Mouse (Mus musculus) layer of hippocampus, postnatal 36 days (tissue): Measurements from ENCODE around the gene Drp2. TPM values are rescaled to one million over a fixed set of nuclear protein-coding genes. Genes with fewer than 3 reads are reported as not detected.

ENCODE experiments used
- total RNA-seq, 2 experiments: library from RNA; stranded (reverse); gene quantifications; 2 replicates each; pipeline ENCODE4 v1.2.3; 2021

The Drp2 gene
- total RNA-seq, 2 experiments from 2014 or later: 43.9 to 48.6 TPM

Other genes with a start within 250 kb of the Drp2 start
- gene Xkrx, start 242.5 kb upstream of the Drp2 start, total RNA-seq: under 1 TPM; 0.38 to 0.50 TPM
- gene Arl13a, start 217.1 kb upstream of the Drp2 start, total RNA-seq: not detected
- not detected for gene Nox1, start 182.6 kb upstream of the Drp2 start, total RNA-seq
- gene Trmt2b, start 127.6 kb upstream of the Drp2 start, total RNA-seq: 10 to 100 TPM in 1 of 2 experiments, 1 to 10 TPM in 1; 8.9 to 10.5 TPM
- 10 to 100 TPM; 54.5 to 54.8 TPM for gene Tmem35a, start 109.3 kb upstream of the Drp2 start, total RNA-seq
- 1 to 10 TPM in 1 of 2 experiments, under 1 TPM in 1; 0.45 to 1.1 TPM for gene Cenpi, start 96.5 kb upstream of the Drp2 start, total RNA-seq
- gene Taf7l, start 71.9 kb downstream of the Drp2 start, total RNA-seq: not detected
- 10 to 100 TPM; 19.3 to 19.7 TPM for gene Timm8a1, start 137.3 kb downstream of the Drp2 start, total RNA-seq
- gene Btk, start 179.0 kb downstream of the Drp2 start, total RNA-seq: under 1 TPM; 0.63 to 0.65 TPM
- gene Rpl36a, start 181.1 kb downstream of the Drp2 start, total RNA-seq: 100 to 1,000 TPM; 147 TPM
- 1 to 10 TPM; 7.4 to 8.9 TPM for gene Gla, start 196.6 kb downstream of the Drp2 start, total RNA-seq
- gene Hnrnph2, start 196.6 kb downstream of the Drp2 start, total RNA-seq: 100 to 1,000 TPM; 148 to 160 TPM